In the genomic region with DNA sequence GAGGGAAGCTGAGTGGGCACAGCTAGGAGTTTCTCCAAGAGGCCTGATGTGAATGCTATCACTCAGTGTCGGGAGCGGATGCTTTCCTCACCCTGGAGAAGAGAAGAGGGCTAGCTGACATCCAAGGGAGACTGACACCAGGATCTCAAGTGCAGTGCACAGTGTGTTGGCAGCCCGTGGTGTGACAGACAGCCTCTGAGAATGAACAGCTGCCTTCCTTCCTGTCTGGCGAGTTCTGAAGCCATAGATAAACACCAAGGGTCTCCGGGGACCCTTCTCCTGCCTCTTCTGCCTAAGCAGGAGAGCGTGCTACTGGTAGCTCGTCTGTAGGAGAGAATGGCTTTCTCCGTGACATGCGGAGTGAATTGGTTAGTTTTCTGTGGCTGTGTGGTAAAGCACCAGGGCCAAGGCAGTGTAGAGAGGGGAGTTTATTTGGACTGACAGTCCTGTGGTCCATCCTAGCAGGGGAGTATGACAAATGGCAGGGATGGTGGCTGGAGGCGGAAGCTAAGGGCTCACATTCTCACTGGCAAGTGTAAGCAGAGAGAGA, we compare ENCODE assay signal across 10 mouse cellular contexts. TPM values are rescaled to one million over a fixed set of nuclear protein-coding genes. Genes with fewer than 3 reads are reported as not detected.
DNase-seq lines count a peak whose midpoint lies in the region; ATAC-seq and TF ChIP-seq lines count a peak whose summit lies in the region.
"Had no signal": no experiment of that assay in that cellular context is flagged by ENCODE, and none has a peak within 500 bp of the region (broad histone marks: within the 10 kb centered on the region; RNA-seq: fewer than 3 reads in every experiment).

No protein-coding gene starts in this region.

- no peaks in the 10 kb centered on the region for H3K27me3 ChIP-seq in lung, embryonic 14.5 days (ENCODE audit: insufficient read depth, low read length)
- H3K27me3 ChIP-seq in embryonic facial prominence, embryonic 15.5 days, result no peaks in the 10 kb centered on the region
- H3K27me3 ChIP-seq in hindbrain, postnatal 0 days (ENCODE audit: insufficient read depth, low read length), result no peaks in the 10 kb centered on the region
- no peaks in the 10 kb centered on the region for H3K27me3 ChIP-seq in midbrain, postnatal 0 days (ENCODE audit: insufficient read depth, low read length)
- H3K27me3 ChIP-seq: hindbrain, embryonic 15.5 days had no signal

- no peak for TF ChIP-seq POLR2A in lung, adult 2 months (IDR thresholded peaks at IDR 0.05; ENCODE audit: borderline replicate concordance, extremely low read depth, low read depth, low read length)

- 31% methylated on average over 10 of the region's 10 CpGs for WGBS in lung, embryonic 14.5 days
- 42% methylated on average over 10 of the region's 10 CpGs for WGBS in lung, adult 2 months
- WGBS in embryonic facial prominence, embryonic 15.5 days, result 53% methylated on average over 10 of the region's 10 CpGs
- 47% methylated on average over 10 of the region's 10 CpGs for WGBS in hindbrain, postnatal 0 days
- 56% methylated on average over 10 of the region's 10 CpGs for WGBS in midbrain, postnatal 0 days

- peak overlapping the region; percentile 39; the same call in 1 of the 2 replicates for H3K4me2 ChIP-seq in lung, embryonic 14.5 days
- no peak overlapping the region for H3K4me2 ChIP-seq in embryonic facial prominence, embryonic 15.5 days (replicated peaks)
- H3K4me2 ChIP-seq in hindbrain, postnatal 0 days (ENCODE audit: low read depth, low read length), result no peak overlapping the region
- H3K4me2 ChIP-seq in midbrain, postnatal 0 days (ENCODE audit: low read depth, low read length, poor library complexity, severe bottlenecking), result no peak overlapping the region
- H3K4me2 ChIP-seq: hindbrain, embryonic 15.5 days had no signal

- H3K9me3 ChIP-seq in lung, embryonic 14.5 days (ENCODE audit: low read depth, low read length), result no peaks in the 10 kb centered on the region
- no peaks in the 10 kb centered on the region for H3K9me3 ChIP-seq in embryonic facial prominence, embryonic 15.5 days (replicated peaks)
- no peaks in the 10 kb centered on the region for H3K9me3 ChIP-seq in hindbrain, postnatal 0 days (ENCODE audit: low read length)
- no peaks in the 10 kb centered on the region for H3K9me3 ChIP-seq in midbrain, postnatal 0 days (ENCODE audit: low read length)
- H3K9me3 ChIP-seq: hindbrain, embryonic 15.5 days had no signal

- ATAC-seq in lung, embryonic 14.5 days (ENCODE audit: insufficient read depth), result peak; percentile 86
- no peak; the same call in 1 of the 2 replicates for ATAC-seq in embryonic facial prominence, embryonic 15.5 days (ENCODE audit: insufficient number of reproducible peaks, low FRiP score, low TSS enrichment, low read depth)
- ATAC-seq in hindbrain, postnatal 0 days, result peak; percentile 58
- no peak for ATAC-seq in midbrain, postnatal 0 days (ENCODE audit: low FRiP score)
- ATAC-seq in megakaryocyte progenitor cell, adult 5-6 weeks (replicated peaks; ENCODE audit: poor library complexity), result no peak

- peak; percentile 80 for DNase-seq in lung, embryonic 14.5 days
- DNase-seq in lung, adult 2 months, result no peak
- peak; percentile 65 for DNase-seq in hindbrain, postnatal 0 days (ENCODE audit: low spot score)
- DNase-seq in midbrain, postnatal 0 days (ENCODE audit: low spot score), result peak; percentile 72
- no peak for DNase-seq in cerebellum, postnatal 36 days
- no peak for DNase-seq in right cerebral cortex, postnatal 10 days (ENCODE audit: low spot score in 2 of 2)
- DNase-seq: thymus, adult 2 months had no signal

- no peak overlapping the region for H3K9ac ChIP-seq in lung, embryonic 14.5 days
- no peak overlapping the region for H3K9ac ChIP-seq in embryonic facial prominence, embryonic 15.5 days
- no peak overlapping the region for H3K9ac ChIP-seq in hindbrain, postnatal 0 days (replicated peaks; ENCODE audit: low read length)
- H3K9ac ChIP-seq in midbrain, postnatal 0 days (replicated peaks; ENCODE audit: low read length, poor library complexity, severe bottlenecking), result no peak overlapping the region
- H3K9ac ChIP-seq: hindbrain, embryonic 15.5 days had no signal

- H3K4me1 ChIP-seq in lung, embryonic 14.5 days (ENCODE audit: insufficient read depth), result peaks cover 30% of the 10 kb centered on the region
- peaks cover 18% of the 10 kb centered on the region for H3K4me1 ChIP-seq in lung, adult 2 months (ENCODE audit: control insufficient read depth, insufficient read depth, low read length)
- H3K4me1 ChIP-seq in embryonic facial prominence, embryonic 15.5 days, result peaks cover 63% of the 10 kb centered on the region
- peaks cover 16% of the 10 kb centered on the region for H3K4me1 ChIP-seq in hindbrain, postnatal 0 days (ENCODE audit: insufficient read depth, low read length)
- H3K4me1 ChIP-seq in midbrain, postnatal 0 days (ENCODE audit: insufficient read depth, low read length), result no peaks in the 10 kb centered on the region; the same call in 1 of the 2 replicates

- peak overlapping the region; percentile 50; the same call in 1 of the 2 replicates for H3K27ac ChIP-seq in lung, embryonic 14.5 days (ENCODE audit: low read depth)
- peak overlapping the region; percentile 55; the same call in 1 of the 2 replicates for H3K27ac ChIP-seq in embryonic facial prominence, embryonic 15.5 days (replicated peaks)
- H3K27ac ChIP-seq in hindbrain, postnatal 0 days, result peak overlapping the region; percentile 20; the same call in 1 of the 2 replicates
- no peak overlapping the region for H3K27ac ChIP-seq in midbrain, postnatal 0 days (ENCODE audit: low read depth, low read length)
- H3K27ac ChIP-seq: hindbrain, embryonic 15.5 days had no signal

- no peaks in the 10 kb centered on the region for H3K36me3 ChIP-seq in lung, embryonic 14.5 days (ENCODE audit: insufficient read depth)
- no peaks in the 10 kb centered on the region for H3K36me3 ChIP-seq in embryonic facial prominence, embryonic 15.5 days
- H3K36me3 ChIP-seq in hindbrain, postnatal 0 days (ENCODE audit: insufficient read depth, low read length), result no peaks in the 10 kb centered on the region
- no peaks in the 10 kb centered on the region for H3K36me3 ChIP-seq in midbrain, postnatal 0 days (ENCODE audit: insufficient read depth, low read length)
- H3K36me3 ChIP-seq: hindbrain, embryonic 15.5 days had no signal

- no peak for TF ChIP-seq CTCF in lung, embryonic 14.5 days (IDR thresholded peaks at IDR 0.05; ENCODE audit: low read depth)
- TF ChIP-seq CTCF in lung, adult 2 months (IDR thresholded peaks at IDR 0.05; ENCODE audit: insufficient read depth, low read length), result no peak
- no peak for TF ChIP-seq CTCF in hindbrain, postnatal 0 days (IDR thresholded peaks at IDR 0.05; ENCODE audit: low read depth)
- no peak for TF ChIP-seq CTCF in midbrain, postnatal 0 days (IDR thresholded peaks at IDR 0.05)

- H3K4me3 ChIP-seq in lung, embryonic 14.5 days (ENCODE audit: low read depth, low read length), result no peak overlapping the region
- H3K4me3 ChIP-seq in lung, adult 2 months (replicated peaks; ENCODE audit: extremely low read depth, low read depth, low read length), result no peak overlapping the region
- no peak overlapping the region for H3K4me3 ChIP-seq in embryonic facial prominence, embryonic 15.5 days (replicated peaks)
- H3K4me3 ChIP-seq in hindbrain, postnatal 0 days (ENCODE audit: low read length), result no peak overlapping the region
- H3K4me3 ChIP-seq in midbrain, postnatal 0 days (ENCODE audit: low read depth, low read length), result no peak overlapping the region
- H3K4me3 ChIP-seq: hindbrain, embryonic 15.5 days had no signal

RNA-seq across cellular contexts. Expression of a gene that starts 58.0 kb away (rescaled TPM):
- 48.5 and 54.8 TPM in 2 replicates for polyA plus RNA-seq in lung, embryonic 14.5 days (2014; fragmentation: Nextera tagmentation; extraction: Ambion mirVana)
- polyA plus RNA-seq in lung, adult 2 months (2012; rRNA removed), result 81.3 and 82.7 TPM in 2 replicates
- 34.0 and 34.9 TPM in 2 replicates for polyA plus RNA-seq in embryonic facial prominence, embryonic 15.5 days (2015; fragmentation: Nextera tagmentation; extraction: Ambion mirVana)
- 29.2 and 29.6 TPM in 2 replicates for total RNA-seq in hindbrain, postnatal 0 days (2014; rRNA removed)
- polyA plus RNA-seq in hindbrain, postnatal 0 days (2015; fragmentation: Nextera tagmentation; extraction: Ambion mirVana), result 30.0 and 34.4 TPM in 2 replicates
- 27.2 and 34.7 TPM in 2 replicates for total RNA-seq in midbrain, postnatal 0 days (2014; rRNA removed)
- polyA plus RNA-seq in midbrain, postnatal 0 days (2015; fragmentation: Nextera tagmentation; extraction: Ambion mirVana), result 28.9 and 29.3 TPM in 2 replicates
- 2.4 and 2.9 TPM in 2 replicates for total RNA-seq in megakaryocyte progenitor cell, adult 5-6 weeks (2015)
- total RNA-seq in megakaryocyte progenitor cell, adult 5-6 weeks (2017), result 3.8 and 4.2 TPM in 2 replicates

Comparison
In these comparisons a context has a peak if more than half of its experiments do, and no peak if none do; other contexts are left out.
1. DNase-seq: peak in lung, embryonic 14.5 days (single experiment), hindbrain, postnatal 0 days (single experiment) and midbrain, postnatal 0 days (single experiment); none in lung, adult 2 months (single experiment), cerebellum, postnatal 36 days (0 of 2) and right cerebral cortex, postnatal 10 days (0 of 2).
2. ATAC-seq: peak in lung, embryonic 14.5 days (single experiment) and hindbrain, postnatal 0 days (single experiment); none in embryonic facial prominence, embryonic 15.5 days (single experiment), midbrain, postnatal 0 days (single experiment) and megakaryocyte progenitor cell, adult 5-6 weeks (single experiment).